Mouse (Mus musculus) spleen, adult 2 months (tissue): ENCODE data around the gene Aatf.

Experiments
- CTCF ChIP-seq: fragments of 200-500 bp; IDR thresholded peaks from 2 replicates; pipeline ENCODE4 v1.5.1; 2011; ENCODE audit warnings: mild to moderate bottlenecking, inconsistent platforms; ENCODE audit not compliant: insufficient read depth, insufficient read length, insufficient replicate concordance; ENCODE audit errors: extremely low read depth
- POLR2A ChIP-seq: fragments of 200-500 bp; IDR thresholded peaks from 2 replicates; pipeline ENCODE4 v1.6.1; 2011; ENCODE audit warnings: low read depth, low read length, inconsistent platforms

GRCm38 (mm10) chr11:84526451-84526850 lies 13.1 kb upstream of the Aatf start:
- TF ChIP-seq POLR2A = no peak
- no peak for TF ChIP-seq CTCF
